Mouse (Mus musculus): ENCODE results near the gene Muc3. TPM values are rescaled to one million over a fixed set of nuclear protein-coding genes. Genes with fewer than 3 reads are reported as not detected.
"Not testable (repeated sequence)": the region's sequence is repeated elsewhere in the genome, so short reads cannot be mapped to it uniquely, and the experiment has no call there.

The Muc3 gene
- total RNA-seq, 1 experiment from 2014 or later: not detected

DNA sequence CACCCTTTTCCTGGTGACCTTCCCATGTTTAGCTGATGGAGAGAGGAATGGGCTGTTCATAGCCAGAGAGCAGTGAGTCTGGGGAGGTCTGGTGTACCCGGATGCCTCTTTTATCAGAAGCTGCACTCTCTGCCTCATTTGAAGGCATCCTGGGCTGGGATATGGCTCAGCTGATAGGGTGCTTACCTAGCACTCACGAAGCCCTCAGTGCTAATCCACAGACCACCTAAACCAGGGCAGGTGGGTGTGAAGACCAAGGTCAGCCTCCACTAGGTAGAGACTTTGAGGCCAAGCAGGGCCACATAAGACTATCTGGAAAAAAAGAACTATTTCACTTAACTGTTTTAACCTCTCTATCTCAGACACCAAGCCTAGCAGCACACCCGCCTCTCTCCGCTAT lies 25.6 kb downstream of the Muc3 start:
- ATAC-seq (replicated peaks; ENCODE audit: low read depth, poor library complexity, severe bottlenecking): no peak

DNA sequence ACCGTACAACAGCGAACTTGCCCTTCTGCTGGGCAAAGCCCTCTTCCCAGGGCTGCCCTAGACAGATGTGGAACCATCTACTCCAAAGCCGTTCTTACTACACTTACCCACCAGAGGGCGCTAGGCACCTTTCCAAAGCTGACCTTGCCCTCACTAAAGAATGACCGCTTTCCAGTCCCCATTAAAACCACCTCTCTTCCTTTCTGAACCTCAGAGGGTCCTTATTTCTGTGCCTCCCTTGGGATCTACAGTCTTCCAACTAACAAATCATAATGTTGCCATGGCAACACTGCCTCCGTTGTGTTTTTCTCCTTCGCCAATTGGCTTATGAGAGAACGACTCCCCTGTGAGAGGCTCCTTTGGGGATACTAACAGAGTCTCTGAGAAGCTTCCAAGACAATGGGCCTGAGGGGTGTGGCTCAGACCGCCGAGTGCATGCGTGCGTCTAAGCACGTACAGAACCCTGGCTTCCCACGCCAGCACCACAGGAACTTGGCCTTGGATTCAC lies 26.4 kb downstream of the Muc3 start:
- ATAC-seq (replicated peaks; ENCODE audit: low read depth, poor library complexity, severe bottlenecking): peak; percentile 92

- no peak for ATAC-seq (replicated peaks; ENCODE audit: low read depth, poor library complexity, severe bottlenecking)
These were observed 27.8 kb downstream of the Muc3 start for GRCm38 (mm10) chr5:137121280-137121679.

- ATAC-seq (replicated peaks; ENCODE audit: low read depth, poor library complexity, severe bottlenecking): no peak
These were observed 30.2 kb downstream of the Muc3 start for GRCm38 (mm10) chr5:137118878-137119277.

DNA sequence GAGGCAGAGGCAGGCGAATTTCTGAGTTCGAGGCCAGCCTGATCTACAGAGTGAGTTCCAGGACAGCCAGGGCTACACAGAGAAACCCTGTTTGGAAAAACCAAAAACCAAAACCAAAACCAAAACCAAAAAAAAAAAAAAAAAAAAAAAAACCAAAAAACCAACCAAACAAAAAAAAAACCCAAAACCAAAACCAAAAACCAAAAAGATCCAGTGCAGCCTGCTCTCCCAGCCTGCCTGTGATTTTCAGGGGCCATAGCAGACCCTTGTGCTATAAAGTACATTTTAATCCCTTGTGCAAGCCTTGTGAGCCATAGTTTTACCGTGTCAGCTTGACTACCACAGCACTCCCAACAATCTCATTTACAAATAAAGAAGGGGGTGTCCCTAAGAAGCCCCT lies 31.1 kb downstream of the Muc3 start:
- not testable (repeated sequence) for ATAC-seq (replicated peaks; ENCODE audit: low read depth, poor library complexity, severe bottlenecking)

DNA sequence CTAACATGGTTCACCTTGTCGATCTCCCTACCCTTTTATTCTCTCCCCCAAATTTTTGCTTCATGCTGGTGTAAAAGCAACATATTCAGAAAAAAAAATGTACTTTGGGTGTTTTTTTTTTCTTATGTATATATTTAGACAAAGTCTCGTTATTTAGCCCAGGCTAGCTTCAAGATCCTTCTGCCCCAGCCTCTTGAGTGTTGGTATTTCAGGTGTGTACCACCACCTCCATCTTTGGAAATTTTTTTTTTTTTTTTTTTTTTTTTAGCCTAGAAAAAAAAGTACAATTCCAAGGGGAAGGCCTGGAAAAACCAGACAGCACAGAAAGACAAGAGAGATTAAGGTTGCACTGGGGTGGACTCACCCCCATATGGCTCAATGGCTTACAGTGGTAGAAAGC lies 32.1 kb downstream of the Muc3 start:
- no peak for ATAC-seq (replicated peaks; ENCODE audit: low read depth, poor library complexity, severe bottlenecking)

DNA sequence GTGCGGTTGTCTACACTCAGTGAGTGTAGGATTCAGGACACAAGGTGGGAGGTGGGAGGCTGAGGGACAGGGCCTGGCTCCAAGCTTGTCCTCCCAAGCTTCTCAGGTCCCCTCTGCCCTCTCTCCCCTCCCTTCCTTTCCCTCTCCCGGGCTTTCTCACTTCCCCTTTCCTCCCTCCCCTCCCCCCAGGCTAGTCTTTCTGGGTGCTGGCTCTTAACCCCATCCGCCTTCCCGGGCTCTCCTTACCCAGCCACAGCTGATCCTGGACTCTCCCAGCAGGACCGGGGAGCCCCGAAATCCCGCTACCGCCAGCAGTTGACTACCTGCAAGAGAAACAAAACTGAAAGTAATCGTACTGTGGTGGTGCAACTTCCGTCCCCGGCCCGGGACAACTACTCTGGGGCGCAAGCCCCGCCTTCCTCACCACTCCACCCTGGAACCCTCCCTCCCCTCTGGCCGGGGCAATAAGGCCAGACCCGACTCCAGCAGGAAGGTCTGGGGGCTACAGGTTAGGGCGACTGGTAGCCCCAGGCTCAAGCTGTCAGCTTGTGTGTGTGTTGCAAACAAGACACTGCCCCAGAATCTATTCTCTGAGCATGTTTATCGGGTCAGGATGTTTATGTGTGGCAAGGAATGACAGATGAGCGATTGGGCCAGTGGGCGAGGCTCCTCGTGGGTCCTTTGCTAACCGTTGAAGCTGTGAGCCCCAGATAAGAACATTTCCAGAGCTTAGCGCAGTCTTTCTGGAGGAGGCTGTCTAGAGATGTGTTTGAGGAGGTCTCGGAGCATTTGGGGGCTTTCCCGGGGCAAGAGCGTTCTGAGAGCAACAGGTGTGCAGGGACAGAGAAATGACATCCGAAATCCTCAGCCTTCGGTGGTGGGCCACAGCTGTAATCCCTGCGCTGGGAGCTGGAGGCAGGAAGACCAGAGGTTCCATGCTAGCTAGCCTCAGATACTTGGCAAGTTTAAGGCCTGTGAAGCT lies 33.0 kb downstream of the Muc3 start, which contains the start of gene Trim56:
Gene Trim56, minus strand, starts transcription at position 344 of the 982 bp plus-strand sequence.
- ATAC-seq (replicated peaks; ENCODE audit: low read depth, poor library complexity, severe bottlenecking): peak; percentile 89

GRCm38 (mm10) chr5:137114891-137115561 lies 34.1 kb downstream of the Muc3 start:
- ATAC-seq (replicated peaks; ENCODE audit: low read depth, poor library complexity, severe bottlenecking): no peak

DNA sequence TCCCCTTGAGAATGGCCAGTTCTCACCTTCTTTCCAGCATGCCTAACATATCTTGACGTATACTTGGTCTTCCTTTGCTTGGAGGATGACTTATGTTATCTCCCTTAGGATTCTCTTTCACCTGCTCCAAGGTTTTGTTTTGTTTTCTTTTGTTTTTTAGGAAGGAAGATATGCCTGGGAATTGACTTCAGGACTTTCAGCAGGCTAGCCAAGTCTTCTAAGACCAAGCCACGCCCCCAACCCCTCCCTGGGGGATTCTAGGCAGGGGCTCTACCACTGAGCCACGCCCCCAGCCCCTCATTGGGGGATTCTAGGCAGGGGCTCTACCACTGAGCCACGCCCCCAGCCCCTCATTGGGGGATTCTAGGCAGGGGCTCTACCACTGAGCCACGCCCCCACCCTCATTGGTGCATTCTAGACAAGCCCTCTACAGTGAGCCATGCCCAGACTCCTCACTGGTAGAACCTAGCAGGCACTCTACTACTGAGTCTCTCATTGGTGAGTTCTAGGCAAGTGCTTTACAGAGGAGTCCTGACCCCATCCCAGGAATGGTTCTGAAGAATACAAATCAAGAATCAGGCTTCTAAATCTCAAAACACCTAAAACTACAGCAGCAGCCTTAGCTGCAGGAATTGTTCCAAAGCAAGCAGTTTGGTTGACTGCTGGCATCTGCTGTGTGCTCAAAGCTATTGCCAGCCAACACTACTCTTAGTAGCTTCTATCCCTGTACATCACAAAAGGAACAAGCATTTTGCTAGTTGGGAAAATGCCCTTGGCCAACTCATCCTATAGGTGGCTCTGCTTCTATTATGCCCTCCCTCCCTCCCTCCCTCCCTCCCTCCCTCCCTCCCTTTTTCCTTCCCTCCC lies 37.3 kb downstream of the Muc3 start:
- ATAC-seq (replicated peaks; ENCODE audit: low read depth, poor library complexity, severe bottlenecking): no peak

GRCm38 (mm10) chr5:137110863-137111262 lies 38.3 kb downstream of the Muc3 start:
- ATAC-seq (replicated peaks; ENCODE audit: low read depth, poor library complexity, severe bottlenecking): no peak

DNA sequence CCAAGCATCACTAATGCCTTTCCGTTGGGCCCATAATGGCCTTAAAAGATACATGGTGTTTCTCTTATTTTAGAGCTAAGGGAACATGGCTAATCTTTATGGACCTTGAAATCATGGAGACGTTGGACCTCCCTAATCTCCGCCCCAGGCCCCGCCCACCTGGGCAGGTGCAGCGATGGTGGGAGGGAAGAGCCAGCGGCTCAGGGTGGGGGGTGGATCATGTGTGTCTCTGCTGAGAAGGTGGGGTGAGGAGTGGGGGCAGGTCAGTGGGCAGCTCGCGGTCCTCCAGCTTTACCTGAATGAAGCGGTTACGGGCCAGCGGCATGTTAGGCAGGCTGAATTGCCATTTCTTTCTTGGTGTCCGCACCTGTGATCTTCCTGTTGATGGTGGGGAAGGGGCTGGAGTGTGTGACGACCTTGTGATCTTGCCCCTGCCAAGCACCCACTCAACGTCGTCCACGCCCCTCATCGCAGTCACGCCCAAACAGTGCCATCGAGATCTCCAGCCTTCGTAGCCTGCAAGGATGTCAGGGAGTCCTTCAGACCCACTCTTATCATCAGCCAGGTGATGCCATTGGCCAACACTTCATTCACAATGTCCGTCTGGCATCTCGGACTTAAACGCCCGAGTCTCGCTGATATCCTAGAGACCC lies 39.1 kb downstream of the Muc3 start:
- no peak for ATAC-seq (replicated peaks; ENCODE audit: low read depth, poor library complexity, severe bottlenecking)

DNA sequence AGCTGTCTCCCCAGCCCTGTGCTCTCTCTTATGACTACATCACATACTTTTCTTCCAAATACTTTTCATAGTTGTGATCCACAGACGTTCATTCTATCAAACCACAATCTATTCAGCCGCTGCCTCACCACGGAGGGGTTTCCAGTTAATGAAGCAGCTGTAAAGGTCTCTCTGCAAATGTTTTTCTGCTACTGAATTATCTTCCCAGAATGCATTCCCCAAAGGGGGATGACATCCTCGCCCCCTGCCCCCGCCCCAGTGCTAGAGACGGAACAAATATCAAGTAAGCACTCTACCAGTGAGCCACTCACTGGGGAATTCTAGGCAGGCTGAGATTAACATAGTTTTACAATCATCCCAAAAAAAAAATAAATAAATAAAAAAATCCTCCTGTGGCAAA lies 41.0 kb downstream of the Muc3 start:
- ATAC-seq (replicated peaks; ENCODE audit: low read depth, poor library complexity, severe bottlenecking): no peak

DNA sequence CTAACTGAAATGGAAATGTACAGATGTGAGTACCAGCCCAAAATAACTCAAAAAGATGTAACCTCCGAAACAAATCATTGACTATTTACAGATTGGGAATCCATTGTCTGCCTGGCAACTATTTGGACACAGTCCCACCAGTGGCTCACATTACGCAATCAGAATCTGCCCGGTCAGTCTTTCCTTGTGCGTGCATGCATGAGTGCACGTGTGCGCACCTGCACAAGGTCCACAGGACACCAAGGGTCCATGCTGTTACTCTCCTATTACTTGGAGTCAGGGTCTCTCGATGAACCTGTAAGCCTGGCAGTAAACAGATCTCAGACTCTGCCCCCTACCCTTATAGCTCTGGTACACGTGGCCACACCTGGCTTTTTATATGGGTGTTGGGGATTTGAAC lies 41.5 kb downstream of the Muc3 start:
- ATAC-seq (replicated peaks; ENCODE audit: low read depth, poor library complexity, severe bottlenecking): no peak

DNA sequence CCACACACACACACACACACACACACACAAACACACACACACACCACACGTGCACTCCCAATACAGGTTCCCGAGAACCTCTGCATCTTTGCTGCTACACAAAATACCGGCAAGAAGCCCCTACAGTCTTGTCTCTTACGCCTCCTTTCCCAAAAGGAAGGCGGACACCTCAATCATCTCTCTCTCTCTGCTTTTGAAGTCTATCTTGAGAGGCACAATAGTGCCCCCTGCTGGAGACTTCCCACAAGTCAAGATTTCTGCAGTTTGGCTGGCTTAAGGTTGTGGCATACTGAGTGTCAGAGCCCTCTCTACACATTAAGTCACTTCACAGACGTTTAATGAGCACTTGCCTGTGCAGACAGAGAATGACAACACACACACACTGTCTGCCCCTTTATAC lies 42.1 kb downstream of the Muc3 start:
- ATAC-seq (replicated peaks; ENCODE audit: low read depth, poor library complexity, severe bottlenecking): peak; percentile 25; the same call in 1 of the 2 replicates

GRCm38 (mm10) chr5:137106434-137106833 lies 42.7 kb downstream of the Muc3 start:
- ATAC-seq (replicated peaks; ENCODE audit: low read depth, poor library complexity, severe bottlenecking): no peak

GRCm38 (mm10) chr5:137103969-137104368 lies 45.2 kb downstream of the Muc3 start:
- ATAC-seq (replicated peaks; ENCODE audit: low read depth, poor library complexity, severe bottlenecking): no peak

- peak; percentile 88 for ATAC-seq (replicated peaks; ENCODE audit: low read depth, poor library complexity, severe bottlenecking)
These were observed 46.3 kb downstream of the Muc3 start for GRCm38 (mm10) chr5:137102575-137103522.

GRCm38 (mm10) chr5:137102078-137102477 lies 47.0 kb downstream of the Muc3 start:
- ATAC-seq (replicated peaks; ENCODE audit: low read depth, poor library complexity, severe bottlenecking): no peak

Measured in common myeloid progenitor, adult 5-6 weeks (primary cell).